Mouse (Mus musculus) megakaryocyte, embryonic 14.5 days (primary cell): ENCODE measurements around the gene Adprm.

Source experiments
- FLI1 ChIP-seq: IDR thresholded peaks from 2 replicates; pipeline ENCODE4 v1.6.1; 2012; ENCODE audit warnings: low read length, inconsistent platforms, mixed read lengths
- GATA1 ChIP-seq: IDR thresholded peaks from 3 replicates; pipeline ENCODE4 v1.6.1; 2012; ENCODE audit warnings: mixed read lengths, low read length, inconsistent platforms, borderline replicate concordance

DNA sequence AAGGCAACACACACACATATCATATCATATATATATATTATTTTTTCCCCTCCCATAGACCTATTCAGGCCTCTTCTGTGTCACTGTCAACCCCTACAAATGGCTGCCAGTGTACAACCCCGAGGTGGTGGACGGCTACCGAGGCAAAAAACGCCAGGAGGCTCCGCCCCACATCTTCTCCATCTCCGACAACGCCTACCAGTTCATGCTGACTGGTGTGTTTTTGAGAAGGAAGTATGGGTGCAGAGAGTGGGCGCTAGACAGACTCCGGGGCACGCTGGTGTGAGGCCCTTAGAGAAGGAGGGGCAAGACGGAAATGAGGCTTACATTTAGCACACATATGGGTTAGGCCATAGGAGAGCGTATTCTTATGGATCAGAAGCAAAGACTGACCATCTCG is 30.4 kb upstream of the Adprm start:
- TF ChIP-seq GATA1 (no peak), FLI1 (no peak)
